Mouse (Mus musculus) limb, embryonic 14.5 days (tissue): ENCODE results near the gene Tbccd1. TPM values are rescaled to one million over a fixed set of nuclear protein-coding genes. Genes with fewer than 3 reads are reported as not detected.

Experiments
- ATAC-seq: fragments of 200-750 bp; cut with Nextera tagmentation; 2 replicates; pipeline ENCODE4 v1.8.0; 2017; ENCODE audit warnings: low read depth, moderate number of reproducible peaks, moderate TSS enrichment; ENCODE audit not compliant: low FRiP score
- DNase-seq: peaks from one replicate; pipeline ENCODE4 v3.0.0-alpha.2; 2015; ENCODE audit warnings: low spot score
- H3K27ac ChIP-seq: fragments of 300-500 bp; sonication (generic); replicated peaks from 2 replicates; pipeline ENCODE4 v1.5.1; 2014; ENCODE audit warnings: low read depth, mild to moderate bottlenecking, low read length, moderate library complexity, mixed read lengths
- H3K27me3 ChIP-seq: fragments of 300-500 bp; sonication (generic); 2 replicates; pipeline ENCODE4 v1.6.1; 2014; ENCODE audit warnings: low read length, mixed read lengths; ENCODE audit not compliant: control insufficient read depth, insufficient read depth
- H3K36me3 ChIP-seq: fragments of 300-500 bp; sonication (generic); 2 replicates; pipeline ENCODE4 v1.6.1; 2014; ENCODE audit warnings: mild to moderate bottlenecking, low read length, moderate library complexity, mixed read lengths; ENCODE audit not compliant: control insufficient read depth, insufficient read depth
- H3K4me1 ChIP-seq: fragments of 300-500 bp; sonication (generic); 2 replicates; pipeline ENCODE4 v1.6.1; 2014; ENCODE audit warnings: antibody characterized with exemption, low read length, mixed read lengths; ENCODE audit not compliant: control insufficient read depth, insufficient read depth
- H3K4me2 ChIP-seq: fragments of 300-500 bp; sonication (generic); replicated peaks from 2 replicates; pipeline ENCODE4 v1.6.1; 2014; ENCODE audit warnings: low read depth, mild to moderate bottlenecking, low read length, moderate library complexity; ENCODE audit not compliant: severe bottlenecking
- H3K4me3 ChIP-seq: fragments of 300-500 bp; sonication (generic); replicated peaks from 2 replicates; pipeline ENCODE4 v1.5.1; 2014; ENCODE audit warnings: low read length
- H3K9ac ChIP-seq: fragments of 300-500 bp; sonication (generic); 2 replicates; pipeline ENCODE4 v1.6.1; 2014; ENCODE audit warnings: mild to moderate bottlenecking, low read depth, low read length, moderate library complexity; ENCODE audit not compliant: severe bottlenecking
- H3K9me3 ChIP-seq: fragments of 300-500 bp; sonication (generic); 2 replicates; pipeline ENCODE4 v1.6.1; 2016; ENCODE audit warnings: low read length; ENCODE audit not compliant: control insufficient read depth
- POLR2A ChIP-seq: fragments of 200-500 bp; IDR thresholded peaks from 2 replicates; pipeline ENCODE4 v1.8.0; 2012; ENCODE audit warnings: inconsistent platforms, mild to moderate bottlenecking, moderate library complexity, borderline replicate concordance; ENCODE audit not compliant: insufficient read depth, insufficient read length; ENCODE audit errors: extremely low read depth
- WGBS: fragments of 180-500 bp; shearing (Covaris S2); extraction: QIAGEN DNeasy Blood & Tissue Kit; methylation state at CpG from one replicate; pipeline ENCODE4 v1.1.7; 2014; 5-methylcytosine and 5-hydroxymethylcytosine counted together
- polyA plus RNA-seq, 2 experiments: library from polyadenylated mRNA; depleted of rRNA in 1 of 2; stranded (reverse) in 1 of 2; unstranded in 1 of 2; fragments of >200 nt; fragmentation: Nextera tagmentation in 1 of 2; extraction: Ambion mirVana in 1 of 2; gene quantifications; 2 replicates each; pipeline versions ENCODE4 v1.2.1 to v1.2.3; 2012 to 2014

Gene Tbccd1
- polyA plus RNA-seq, 2 experiments, result 23.0 to 26.0 TPM

DNA sequence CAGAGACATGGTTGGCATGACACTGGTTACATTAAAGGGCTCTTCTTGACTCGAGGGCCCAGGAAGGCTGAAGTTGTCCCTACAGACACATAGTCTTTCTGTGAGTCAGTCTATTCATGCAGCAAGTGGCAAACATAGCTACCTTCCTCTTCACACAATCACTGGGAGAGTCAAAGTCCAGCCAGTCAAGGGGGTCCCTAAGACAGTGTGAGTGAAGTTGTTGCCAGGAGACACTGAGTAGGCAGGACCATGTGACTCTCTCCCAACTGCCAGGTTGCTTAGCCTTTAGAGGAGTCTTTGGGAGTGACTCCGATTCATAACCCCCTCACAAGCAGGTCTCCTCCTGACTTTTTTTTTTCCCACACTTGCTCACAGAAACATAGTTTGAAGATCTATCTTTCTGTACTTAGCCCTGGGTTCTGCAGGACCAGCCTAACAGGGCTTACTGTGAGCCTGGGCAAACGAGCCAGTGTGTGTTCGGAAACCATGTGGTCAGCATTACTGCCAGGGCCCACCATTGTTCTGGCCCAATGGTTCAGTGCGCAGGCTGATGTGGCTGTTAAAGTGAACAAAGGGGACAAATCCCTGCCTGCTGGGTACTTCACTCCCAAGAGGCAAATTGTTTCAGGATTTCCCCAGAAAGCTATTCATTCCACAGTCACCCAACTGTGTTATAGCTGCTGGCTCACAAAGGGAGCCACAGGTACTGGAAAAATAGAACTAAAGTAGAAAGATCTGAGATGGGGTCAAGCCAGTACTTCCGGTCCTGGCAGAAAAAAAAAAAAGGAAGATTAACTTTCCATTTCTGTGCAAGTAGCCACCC lies 57.2 kb downstream of the Tbccd1 start:
- H3K9ac ChIP-seq, result no peak overlapping the region
- no peak for ATAC-seq
- no peaks in the 10 kb centered on the region for H3K36me3 ChIP-seq
- DNase-seq, result no peak
- H3K27ac ChIP-seq, result no peak overlapping the region
- no peaks in the 10 kb centered on the region for H3K9me3 ChIP-seq
- no peak overlapping the region for H3K4me3 ChIP-seq
- 59% methylated on average over 6 of the region's 6 CpGs for WGBS
- H3K4me2 ChIP-seq, result no peak overlapping the region
- no peaks in the 10 kb centered on the region for H3K27me3 ChIP-seq
- no peak for TF ChIP-seq POLR2A
- no peaks in the 10 kb centered on the region for H3K4me1 ChIP-seq

DNA sequence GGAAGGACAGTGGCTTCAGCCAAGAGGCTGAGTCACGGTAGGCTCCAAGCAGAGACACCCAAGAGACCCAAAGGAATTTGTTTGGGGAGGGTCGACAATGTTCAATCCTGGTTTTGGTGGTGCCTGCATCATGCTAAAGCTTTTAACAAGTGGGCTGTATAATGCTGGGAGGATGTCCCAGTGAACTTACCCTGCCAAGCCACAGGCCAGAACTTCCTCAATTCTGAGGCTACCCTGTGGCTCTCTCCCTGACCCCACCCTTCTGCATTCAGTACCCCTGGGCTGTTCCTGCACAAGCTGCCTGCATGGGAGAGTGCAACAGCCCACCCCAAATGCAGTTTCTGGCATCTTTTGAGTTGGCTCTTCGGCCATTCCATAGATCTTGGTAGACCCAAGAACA lies 58.9 kb downstream of the Tbccd1 start:
- no peak overlapping the region for H3K4me3 ChIP-seq
- TF ChIP-seq POLR2A, result no peak
- 56% methylated on average over 3 of the region's 3 CpGs for WGBS
- no peaks in the 10 kb centered on the region for H3K4me1 ChIP-seq
- no peak overlapping the region for H3K4me2 ChIP-seq
- H3K27me3 ChIP-seq, result no peaks in the 10 kb centered on the region
- H3K27ac ChIP-seq, result no peak overlapping the region
- no peak for ATAC-seq
- no peak for DNase-seq
- no peaks in the 10 kb centered on the region for H3K36me3 ChIP-seq
- H3K9me3 ChIP-seq, result no peaks in the 10 kb centered on the region
- no peak overlapping the region for H3K9ac ChIP-seq

DNA sequence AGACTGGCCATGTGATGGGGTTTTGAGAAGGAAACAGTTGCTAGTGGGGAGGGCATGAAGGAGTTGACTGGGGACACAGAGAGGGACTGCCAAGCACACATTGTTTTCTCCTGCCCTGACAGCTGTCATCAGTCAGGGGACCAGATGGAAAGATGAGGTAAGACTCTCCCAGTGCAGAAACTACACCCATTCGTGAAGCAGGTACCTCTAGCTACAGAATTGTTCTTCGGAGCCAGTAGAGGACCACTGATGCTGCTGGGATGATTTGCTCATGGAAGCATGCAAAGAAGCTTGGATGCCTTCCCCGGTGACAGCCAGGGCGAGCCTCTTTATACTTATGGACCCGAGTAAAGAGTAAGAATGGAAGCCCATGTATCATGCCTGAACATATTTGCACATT lies 59.9 kb downstream of the Tbccd1 start:
- Histone ChIP-seq H3K27me3 (no peaks in the 10 kb centered on the region), H3K9ac (no peak overlapping the region), H3K4me1 (no peaks in the 10 kb centered on the region), H3K36me3 (no peaks in the 10 kb centered on the region), H3K4me3 (no peak overlapping the region), H3K4me2 (no peak overlapping the region), H3K27ac (no peak overlapping the region), H3K9me3 (no peaks in the 10 kb centered on the region)
- DNase-seq (no peak), ATAC-seq (no peak)
- TF ChIP-seq POLR2A, result no peak
- 83% methylated on average over 5 of the region's 5 CpGs for WGBS

DNA sequence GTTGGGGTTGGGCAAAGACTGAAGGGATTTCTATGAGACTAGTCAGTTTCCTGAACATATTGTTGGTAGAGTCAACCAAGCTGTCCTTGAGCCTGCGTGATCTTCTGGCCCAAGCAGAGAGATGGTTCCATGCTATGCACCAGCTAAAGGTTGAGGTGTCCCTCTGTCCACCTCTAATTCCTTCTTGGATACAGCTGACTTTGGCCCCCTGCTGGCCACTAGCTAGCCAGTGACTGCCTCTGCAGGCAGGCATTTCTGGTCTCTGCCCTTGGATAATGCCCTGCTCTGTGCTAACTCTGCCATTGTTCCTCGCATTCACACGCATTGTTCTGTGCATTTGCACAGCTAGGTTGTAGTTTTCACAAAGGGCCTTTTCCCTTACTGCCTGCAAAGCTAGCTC lies 62.0 kb downstream of the Tbccd1 start:
- 94% methylated on average over 3 of the region's 3 CpGs for WGBS
- no peak overlapping the region for H3K27ac ChIP-seq
- H3K4me3 ChIP-seq, result no peak overlapping the region
- ATAC-seq, result no peak
- no peak for TF ChIP-seq POLR2A
- no peak for DNase-seq
- H3K36me3 ChIP-seq, result no peaks in the 10 kb centered on the region
- H3K4me2 ChIP-seq, result no peak overlapping the region
- no peaks in the 10 kb centered on the region for H3K27me3 ChIP-seq
- H3K4me1 ChIP-seq, result no peaks in the 10 kb centered on the region
- no peaks in the 10 kb centered on the region for H3K9me3 ChIP-seq
- H3K9ac ChIP-seq, result no peak overlapping the region

DNA sequence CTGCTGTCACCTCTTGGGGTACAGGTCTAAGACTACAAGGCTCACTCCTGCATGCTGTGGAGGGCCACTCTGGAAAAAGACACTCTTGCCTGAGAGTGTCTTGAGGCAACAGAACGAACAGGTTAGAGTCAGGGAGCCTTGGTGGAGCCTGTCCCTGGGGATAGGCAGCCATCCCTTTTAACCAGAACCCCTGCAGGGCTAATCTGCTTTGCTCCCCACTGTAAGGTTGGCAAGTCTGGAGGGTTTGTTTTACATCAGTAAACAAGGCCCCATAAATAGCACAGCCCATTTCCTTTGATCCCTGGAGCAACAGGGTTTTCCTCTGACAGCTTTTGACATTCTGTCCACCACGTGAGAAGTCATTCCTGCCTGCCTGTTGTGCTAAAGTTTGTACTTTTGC lies 66.2 kb downstream of the Tbccd1 start:
- no peak for TF ChIP-seq POLR2A
- Histone ChIP-seq H3K36me3 (no peaks in the 10 kb centered on the region), H3K4me1 (no peaks in the 10 kb centered on the region)

DNA sequence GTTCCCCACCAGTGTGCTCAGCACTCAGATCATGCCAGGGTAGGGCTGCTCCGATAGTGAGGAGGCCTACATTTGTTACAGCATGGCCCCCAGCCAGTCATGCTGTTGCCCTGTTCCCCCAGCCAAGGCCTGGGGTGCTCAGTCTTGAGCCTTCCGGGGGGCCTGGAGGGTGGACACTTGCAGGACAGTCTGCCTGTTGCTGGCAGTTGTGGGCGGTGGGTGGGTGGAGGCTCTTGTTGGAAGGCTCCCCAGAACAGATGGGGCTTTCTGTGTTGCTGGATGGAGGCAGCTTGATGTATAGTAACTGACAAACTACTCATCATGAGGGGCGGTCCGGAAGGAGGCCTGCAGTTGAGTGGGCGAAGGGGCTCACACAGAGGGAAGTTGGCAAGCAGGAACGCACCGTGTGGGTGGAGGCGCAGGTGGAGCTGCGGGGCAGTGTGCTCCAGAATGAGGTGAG lies 67.5 kb downstream of the Tbccd1 start:
- Histone ChIP-seq H3K27me3 (no peaks in the 10 kb centered on the region), H3K36me3 (no peaks in the 10 kb centered on the region), H3K9ac (no peak overlapping the region), H3K27ac (no peak overlapping the region), H3K4me3 (no peak overlapping the region), H3K4me2 (no peak overlapping the region), H3K4me1 (no peaks in the 10 kb centered on the region), H3K9me3 (no peaks in the 10 kb centered on the region)
- DNase-seq (no peak), ATAC-seq (no peak)
- TF ChIP-seq POLR2A, result no peak
- 44% methylated on average over 10 of the region's 10 CpGs for WGBS

More for the DNA sequence above, 66.2 kb downstream of the Tbccd1 start:
- no peaks in the 10 kb centered on the region for H3K9me3 ChIP-seq
- DNase-seq (no peak), ATAC-seq (no peak)
- no peak overlapping the region for H3K9ac ChIP-seq
- no peak overlapping the region for H3K4me3 ChIP-seq
- H3K27ac ChIP-seq, result no peak overlapping the region
- H3K27me3 ChIP-seq, result no peaks in the 10 kb centered on the region
- 7% methylated on average over 2 of the region's 2 CpGs for WGBS
- H3K4me2 ChIP-seq, result no peak overlapping the region
